ENCODE assay signal across 16 mouse cellular contexts in the genomic region with DNA sequence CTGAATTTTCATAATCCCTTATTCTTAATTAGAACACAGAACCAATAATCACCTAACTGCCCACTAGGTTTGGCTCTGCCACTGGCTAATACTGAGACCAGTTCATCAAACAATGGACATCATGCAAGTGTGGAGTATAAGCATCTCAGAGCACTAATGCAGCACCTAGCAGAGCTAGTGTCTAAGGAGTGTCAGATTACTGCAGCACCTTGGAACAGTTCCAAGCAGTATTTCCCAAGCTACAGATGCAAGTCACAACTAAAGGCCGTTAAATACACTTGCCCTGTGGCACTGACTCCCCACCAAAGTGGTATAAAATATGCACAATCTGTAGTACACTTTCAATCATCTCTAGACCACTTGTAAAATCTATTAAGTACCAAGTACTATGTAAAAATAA. TPM values are rescaled to one million over a fixed set of nuclear protein-coding genes. Genes with fewer than 3 reads are reported as not detected.
DNase-seq lines count a peak whose midpoint lies in the region; ATAC-seq and TF ChIP-seq lines count a peak whose summit lies in the region.
"Had no signal": no experiment of that assay in that cellular context is flagged by ENCODE, and none has a peak within 500 bp of the region (broad histone marks: within the 10 kb centered on the region; RNA-seq: fewer than 3 reads in every experiment).

No protein-coding gene starts in this region.

- H3K27me3 ChIP-seq in forebrain, embryonic 14.5 days (replicated peaks; ENCODE audit: control insufficient read depth, insufficient read depth, low read length): no peaks in the 10 kb centered on the region
- no peaks in the 10 kb centered on the region for H3K27me3 ChIP-seq in forebrain, postnatal 0 days (ENCODE audit: insufficient read depth, low read length)
- H3K27me3 ChIP-seq in midbrain, embryonic 14.5 days (ENCODE audit: control insufficient read depth, insufficient read depth, low read length): no peaks in the 10 kb centered on the region
- no peaks in the 10 kb centered on the region for H3K27me3 ChIP-seq in midbrain, embryonic 13.5 days
- H3K27me3 ChIP-seq: liver, embryonic 13.5 days; megakaryocyte, embryonic 14.5 days had no signal

- WGBS in forebrain, embryonic 14.5 days: 5% methylated on average over 1 of the region's 1 CpGs
- 10% methylated on average over 1 of the region's 1 CpGs for WGBS in forebrain, postnatal 0 days
- 39% methylated on average over 1 of the region's 1 CpGs for WGBS in midbrain, embryonic 14.5 days
- WGBS in midbrain, embryonic 13.5 days: 46% methylated on average over 1 of the region's 1 CpGs

- H3K27ac ChIP-seq in forebrain, embryonic 14.5 days (ENCODE audit: low read depth, low read length): no peak overlapping the region
- H3K27ac ChIP-seq in forebrain, postnatal 0 days (ENCODE audit: low read depth, low read length): no peak overlapping the region
- H3K27ac ChIP-seq in midbrain, embryonic 14.5 days (replicated peaks; ENCODE audit: low read depth, low read length): no peak overlapping the region
- H3K27ac ChIP-seq in midbrain, embryonic 13.5 days: no peak overlapping the region
- H3K27ac ChIP-seq: heart, embryonic 10.5 days; liver, embryonic 13.5 days had no signal

- ATAC-seq in forebrain, embryonic 14.5 days: no peak
- no peak for ATAC-seq in forebrain, postnatal 0 days
- no peak for ATAC-seq in midbrain, embryonic 14.5 days (ENCODE audit: low FRiP score, low TSS enrichment)
- ATAC-seq in midbrain, embryonic 13.5 days: no peak
- ATAC-seq in erythroid progenitor cell, adult 5-6 weeks (replicated peaks; ENCODE audit: low FRiP score, poor library complexity, severe bottlenecking): no peak

- H3K4me1 ChIP-seq in forebrain, embryonic 14.5 days (ENCODE audit: control insufficient read depth, insufficient read depth, low read length): no peaks in the 10 kb centered on the region
- no peaks in the 10 kb centered on the region for H3K4me1 ChIP-seq in forebrain, postnatal 0 days (ENCODE audit: insufficient read depth)
- H3K4me1 ChIP-seq in midbrain, embryonic 14.5 days (ENCODE audit: control insufficient read depth, insufficient read depth, low read length): no peaks in the 10 kb centered on the region
- 0 out of 2 replicates have a peak, but pooled peaks cover 3% of the 10 kb centered on the region for H3K4me1 ChIP-seq in midbrain, embryonic 13.5 days (replicated peaks)

- no peak overlapping the region for H3K9ac ChIP-seq in forebrain, embryonic 14.5 days (ENCODE audit: low read length)
- no peak overlapping the region for H3K9ac ChIP-seq in forebrain, postnatal 0 days
- H3K9ac ChIP-seq in midbrain, embryonic 14.5 days (replicated peaks; ENCODE audit: low read length): no peak overlapping the region
- H3K9ac ChIP-seq in midbrain, embryonic 13.5 days (replicated peaks): no peak overlapping the region
- H3K9ac ChIP-seq: liver, embryonic 13.5 days had no signal

- no peak for TF ChIP-seq CTCF in forebrain, postnatal 0 days (IDR thresholded peaks at IDR 0.05; ENCODE audit: low read depth)

- no peaks in the 10 kb centered on the region for H3K9me3 ChIP-seq in forebrain, embryonic 14.5 days (replicated peaks; ENCODE audit: control insufficient read depth, low read length)
- no peaks in the 10 kb centered on the region for H3K9me3 ChIP-seq in forebrain, postnatal 0 days (ENCODE audit: low read length)
- no peaks in the 10 kb centered on the region for H3K9me3 ChIP-seq in midbrain, embryonic 14.5 days (ENCODE audit: control insufficient read depth, low read length)
- H3K9me3 ChIP-seq in midbrain, embryonic 13.5 days: no peaks in the 10 kb centered on the region
- H3K9me3 ChIP-seq: heart, embryonic 10.5 days; liver, embryonic 13.5 days; megakaryocyte, embryonic 14.5 days had no signal

- H3K36me3 ChIP-seq in forebrain, embryonic 14.5 days (ENCODE audit: control insufficient read depth, insufficient read depth, low read length): peaks cover 7% of the 10 kb centered on the region; the same call in 1 of the 2 replicates
- H3K36me3 ChIP-seq in forebrain, postnatal 0 days (ENCODE audit: insufficient read depth): no peaks in the 10 kb centered on the region
- H3K36me3 ChIP-seq in midbrain, embryonic 14.5 days (ENCODE audit: control insufficient read depth, insufficient read depth, low read length): peaks cover 3% of the 10 kb centered on the region
- peaks cover 3% of the 10 kb centered on the region for H3K36me3 ChIP-seq in midbrain, embryonic 13.5 days

- H3K4me3 ChIP-seq in forebrain, embryonic 14.5 days (ENCODE audit: low read depth, low read length): no peak overlapping the region
- no peak overlapping the region for H3K4me3 ChIP-seq in forebrain, postnatal 0 days (ENCODE audit: low read depth, low read length)
- H3K4me3 ChIP-seq in midbrain, embryonic 14.5 days (replicated peaks; ENCODE audit: low read depth, low read length): no peak overlapping the region
- no peak overlapping the region for H3K4me3 ChIP-seq in midbrain, embryonic 13.5 days (replicated peaks)
- H3K4me3 ChIP-seq: heart, embryonic 10.5 days; liver, embryonic 13.5 days; megakaryocyte, embryonic 14.5 days; myocyte had no signal

- DNase-seq in forebrain, embryonic 14.5 days (ENCODE audit: low spot score): peak; percentile 30
- DNase-seq in forebrain, postnatal 0 days: no peak
- DNase-seq in kidney, adult 9 months: peak; percentile 22
- DNase-seq in kidney, postnatal 10 days: no peak
- DNase-seq in midbrain, embryonic 14.5 days: peak; percentile 20
- DNase-seq in skeletal muscle tissue, adult 2 months (ENCODE audit: low read depth, low spot score): peak; percentile 40
- DNase-seq: cerebellum, adult 18-20 months; kidney, postnatal 25 days; liver, embryonic 13.5 days; right cerebral cortex, postnatal 14 days; thymus, adult 18-20 months had no signal

- no peak overlapping the region for H3K4me2 ChIP-seq in forebrain, embryonic 14.5 days (ENCODE audit: low read length)
- H3K4me2 ChIP-seq in forebrain, postnatal 0 days (ENCODE audit: low read depth): no peak overlapping the region
- no peak overlapping the region for H3K4me2 ChIP-seq in midbrain, embryonic 14.5 days (ENCODE audit: low read length)
- H3K4me2 ChIP-seq in midbrain, embryonic 13.5 days (replicated peaks): no peak overlapping the region
- H3K4me2 ChIP-seq: liver, embryonic 13.5 days had no signal

RNA-seq across cellular contexts. Expression of gene Scaf4, which starts 17.7 kb away (rescaled TPM):
- polyA plus RNA-seq in forebrain, embryonic 14.5 days (2014; fragmentation: Nextera tagmentation; extraction: Ambion mirVana): 13.1 and 18.0 TPM in 2 replicates
- 10.7 and 15.7 TPM in 2 replicates for total RNA-seq in forebrain, postnatal 0 days (2014; rRNA removed)
- polyA plus RNA-seq in forebrain, postnatal 0 days (2015; fragmentation: Nextera tagmentation; extraction: Ambion mirVana): 12.2 and 16.9 TPM in 2 replicates
- 18.9 and 28.2 TPM in 2 replicates for polyA plus RNA-seq in midbrain, embryonic 14.5 days (2014; fragmentation: Nextera tagmentation; extraction: Ambion mirVana)
- 25.1 and 29.4 TPM in 2 replicates for polyA plus RNA-seq in midbrain, embryonic 13.5 days (2015; fragmentation: Nextera tagmentation; extraction: Ambion mirVana)
- 68.8 and 85.9 TPM in 2 replicates for total RNA-seq in erythroid progenitor cell, adult 5-6 weeks (2015; ENCODE audit: low replicate concordance)
- total RNA-seq in erythroid progenitor cell, adult 5-6 weeks (2017; ENCODE audit: low replicate concordance): 20.0 and 31.0 TPM in 2 replicates

RNA-seq across cellular contexts. Expression of gene Sod1, which starts 46.0 kb away (rescaled TPM):
- polyA plus RNA-seq in forebrain, embryonic 14.5 days (2014; fragmentation: Nextera tagmentation; extraction: Ambion mirVana): 879 and 1,044 TPM in 2 replicates
- total RNA-seq in forebrain, postnatal 0 days (2014; rRNA removed): 184 and 223 TPM in 2 replicates
- 1,167 and 1,378 TPM in 2 replicates for polyA plus RNA-seq in forebrain, postnatal 0 days (2015; fragmentation: Nextera tagmentation; extraction: Ambion mirVana)
- polyA plus RNA-seq in midbrain, embryonic 14.5 days (2014; fragmentation: Nextera tagmentation; extraction: Ambion mirVana): 866 and 988 TPM in 2 replicates
- polyA plus RNA-seq in midbrain, embryonic 13.5 days (2015; fragmentation: Nextera tagmentation; extraction: Ambion mirVana): 826 and 844 TPM in 2 replicates
- total RNA-seq in erythroid progenitor cell, adult 5-6 weeks (2015; ENCODE audit: low replicate concordance): 342 and 358 TPM in 2 replicates
- 292 and 427 TPM in 2 replicates for total RNA-seq in erythroid progenitor cell, adult 5-6 weeks (2017; ENCODE audit: low replicate concordance)

Comparison
In these comparisons a context has a peak if more than half of its experiments do, and no peak if none do; other contexts are left out.
1. DNase-seq: peak in forebrain, embryonic 14.5 days (single experiment), kidney, adult 9 months (single experiment), midbrain, embryonic 14.5 days (single experiment) and skeletal muscle tissue, adult 2 months (single experiment); none in forebrain, postnatal 0 days (single experiment) and kidney, postnatal 10 days (single experiment).